Mouse (Mus musculus) layer of hippocampus, adult 9-10 months (tissue): ENCODE data around the gene Zfp14.

Experiments used
- DNase-seq: peaks from one replicate; pipeline ENCODE4 v3.0.0; 2022; ENCODE audit warnings: low spot score

Gene Zfp14

DNA sequence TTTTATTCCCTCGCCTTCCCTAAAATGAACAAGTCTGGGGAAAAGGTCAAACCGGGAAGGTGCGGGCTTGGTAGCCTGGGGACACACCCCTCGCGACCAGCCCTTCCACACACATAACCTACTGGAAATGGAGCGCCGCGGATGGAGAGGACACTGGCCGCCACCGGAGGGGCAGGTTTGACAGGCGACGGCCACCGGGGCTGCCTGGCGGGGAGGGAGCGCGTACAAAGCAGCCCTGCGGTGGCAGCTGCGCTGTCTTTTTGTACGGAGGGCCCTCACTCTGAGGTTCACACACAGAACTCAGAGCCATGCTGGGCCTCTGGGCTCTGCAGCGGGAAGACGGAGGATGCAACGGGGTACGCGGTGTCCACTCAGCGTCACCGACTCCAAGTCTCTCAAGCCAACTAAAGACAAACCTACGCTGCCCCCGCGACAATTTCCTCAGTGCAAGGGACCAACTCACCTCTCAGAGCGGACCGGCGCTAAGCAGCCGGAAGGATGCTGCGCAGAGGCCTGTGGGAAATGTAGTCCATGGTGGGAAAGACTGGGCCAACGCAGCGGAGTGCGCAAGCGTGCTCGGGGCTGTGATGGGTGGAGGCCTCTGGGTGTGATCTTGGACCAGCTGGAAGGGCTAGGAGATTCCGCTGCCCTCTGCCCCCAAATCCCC lies at the start of gene Zfp14:
TSS of gene Zfp14 (minus strand) at position 499 of the 667 bp plus-strand sequence.
- peak; percentile 72 for DNase-seq

GRCm38 (mm10) chr7:30099297-30099696 lies 48.1 kb upstream of the Zfp14 start:
- DNase-seq = peak; percentile 67

DNA sequence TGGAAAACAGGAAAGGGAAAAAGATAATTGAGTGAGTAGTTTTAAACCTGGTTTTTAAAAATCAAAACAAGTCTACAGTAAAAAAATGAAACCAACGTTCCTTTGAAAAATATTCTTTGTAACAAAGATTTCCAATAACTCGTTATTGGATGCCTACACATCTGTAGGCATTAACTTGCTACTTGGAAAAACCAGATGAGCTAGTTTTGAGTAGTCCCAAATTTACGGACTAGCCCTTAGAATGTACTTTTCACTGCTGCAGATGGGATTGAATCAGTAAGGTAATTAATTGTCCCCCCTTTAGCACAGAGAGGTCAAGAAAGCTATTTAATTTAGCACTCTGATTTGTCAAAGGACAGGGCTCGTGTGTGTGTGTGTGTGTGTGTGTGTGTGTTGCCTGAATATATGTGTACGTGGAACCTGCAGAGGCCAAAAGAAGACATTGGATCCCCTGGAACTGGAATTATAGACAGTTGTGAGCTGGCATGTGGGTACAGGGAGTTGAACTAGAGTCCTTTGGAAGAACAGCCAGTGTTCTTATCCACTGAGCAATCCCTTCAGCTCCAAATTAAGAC lies 44.5 kb upstream of the Zfp14 start:
- no peak for DNase-seq

- peak; percentile 97 for DNase-seq
These were observed 43.7 kb upstream of the Zfp14 start, which contains the start of gene Zfp260 for GRCm38 (mm10) chr7:30094646-30095429. Gene Zfp260 (plus strand): TSS chr7:30094777.

- DNase-seq = no peak
These were observed 42.8 kb upstream of the Zfp14 start for GRCm38 (mm10) chr7:30093918-30094415.

DNA sequence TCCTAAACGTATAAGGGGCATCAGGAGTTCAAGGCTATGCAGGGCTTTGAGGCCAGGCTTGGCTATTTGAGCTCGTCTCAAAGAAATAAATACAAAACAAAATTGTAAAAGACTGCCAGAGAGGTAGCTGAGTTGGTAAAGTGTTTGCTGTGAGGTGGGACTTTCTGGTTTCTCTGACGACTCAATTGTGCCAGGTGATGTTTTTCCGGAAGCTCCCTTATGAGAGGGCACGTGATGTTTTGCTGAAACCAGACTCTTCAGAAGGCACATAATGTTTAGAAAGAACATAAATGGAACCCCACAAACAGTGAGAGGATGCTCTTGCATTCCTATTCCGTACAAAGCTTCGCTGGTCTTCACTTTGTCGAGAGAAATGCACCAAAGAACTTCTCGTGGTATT lies 41.5 kb upstream of the Zfp14 start:
- DNase-seq = no peak

- no peak for DNase-seq
These were observed 39.9 kb upstream of the Zfp14 start for GRCm38 (mm10) chr7:30090970-30091585.

DNA sequence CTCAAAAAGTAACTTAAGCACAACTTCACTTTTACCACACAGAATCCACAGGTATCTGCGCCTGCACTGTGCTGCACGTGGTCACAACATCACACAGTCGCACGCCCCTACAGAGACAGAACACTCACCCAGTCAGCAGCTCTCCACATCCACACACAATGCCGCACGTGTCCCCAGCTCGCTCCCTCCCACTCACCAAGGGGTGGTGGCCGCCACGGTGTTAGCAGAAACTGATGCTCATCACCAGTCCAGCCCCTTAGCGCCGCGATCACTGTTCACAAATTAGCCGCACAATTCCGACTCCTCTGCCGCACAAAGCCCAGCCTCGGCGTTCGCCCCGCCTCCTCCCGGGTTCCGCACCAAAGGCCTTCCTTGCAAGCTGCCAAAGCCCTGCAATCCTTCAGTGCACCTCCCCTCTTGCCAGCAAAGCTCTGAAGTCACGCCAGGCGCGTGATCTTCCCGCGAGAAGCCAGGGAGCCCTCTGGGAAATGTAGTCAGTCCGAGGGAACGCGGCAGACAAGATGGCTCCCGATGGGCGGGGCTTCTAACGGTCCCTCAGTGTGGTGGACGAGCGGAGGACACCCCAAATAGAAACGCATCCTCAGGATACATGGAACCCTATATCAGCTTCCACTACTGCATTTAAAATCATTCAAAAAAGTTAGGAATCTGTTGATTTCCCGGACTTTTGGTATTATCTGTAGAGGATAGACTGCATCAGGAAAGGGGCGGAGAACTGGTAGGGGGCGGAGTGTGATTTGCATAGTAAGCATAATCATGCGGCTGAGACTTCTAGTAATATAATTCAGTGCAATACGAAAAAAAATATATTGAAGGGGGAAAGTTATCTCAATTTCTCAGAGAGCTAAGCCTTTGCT lies 39.2 kb upstream of the Zfp14 start, which contains the start of the genes Gm26920 and Zfp566:
TSS of gene Gm26920 (minus strand) at position 319 of the 878 bp plus-strand sequence.
TSS of gene Zfp566 (minus strand) at position 436 of the 878 bp plus-strand sequence.
- DNase-seq = peak; percentile 92

GRCm38 (mm10) chr7:30089405-30089804 lies 38.2 kb upstream of the Zfp14 start:
- DNase-seq = no peak

- DNase-seq = no peak
These were observed 35.3 kb upstream of the Zfp14 start for GRCm38 (mm10) chr7:30086524-30086923.

DNA sequence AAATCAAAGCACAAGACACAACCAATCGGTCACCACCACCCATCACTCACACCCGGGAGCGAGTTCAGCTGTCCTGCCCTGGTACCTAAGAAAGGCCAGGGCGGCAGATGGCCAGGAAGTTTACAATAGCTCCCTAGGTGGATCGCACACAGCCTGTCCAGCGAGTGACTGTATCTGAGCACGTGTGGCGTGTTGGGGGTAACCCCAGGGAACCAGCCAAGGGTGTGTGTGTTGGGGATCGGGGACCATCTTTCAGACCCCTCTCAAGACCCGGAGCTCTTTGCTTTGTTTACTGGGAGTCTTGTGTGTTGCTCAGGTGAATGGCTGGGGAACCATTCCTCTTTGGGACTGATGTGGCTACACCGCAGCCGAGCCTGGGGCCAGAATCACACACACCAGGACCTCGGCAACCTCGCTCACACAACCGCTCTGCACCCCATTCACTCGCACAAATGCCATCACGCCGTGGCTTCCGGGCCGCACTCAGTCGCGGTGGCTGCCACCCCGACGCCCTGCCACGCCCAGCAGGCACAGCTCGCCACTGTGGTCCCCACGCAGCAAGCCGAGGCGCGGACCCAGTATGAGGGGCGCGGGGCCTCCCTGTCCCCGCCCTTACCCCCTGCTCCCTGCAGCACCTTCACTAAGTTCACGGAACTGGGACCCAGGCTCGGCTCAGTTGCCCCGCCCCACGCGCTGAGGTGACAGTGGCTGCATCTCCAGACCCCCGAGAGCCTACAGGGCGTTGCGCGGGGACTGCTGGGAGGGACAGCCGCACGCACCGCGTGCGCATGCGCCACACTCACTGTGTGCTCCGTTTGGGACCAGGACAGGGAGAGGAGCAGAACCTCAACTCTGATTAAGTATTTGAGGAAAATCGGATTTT lies 21.2 kb upstream of the Zfp14 start, which contains the start of gene Zfp82:
TSS of gene Zfp82 (minus strand) at position 755 of the 883 bp plus-strand sequence.
- no peak for DNase-seq

GRCm38 (mm10) chr7:30064622-30065021 lies 13.4 kb upstream of the Zfp14 start:
- no peak for DNase-seq

DNA sequence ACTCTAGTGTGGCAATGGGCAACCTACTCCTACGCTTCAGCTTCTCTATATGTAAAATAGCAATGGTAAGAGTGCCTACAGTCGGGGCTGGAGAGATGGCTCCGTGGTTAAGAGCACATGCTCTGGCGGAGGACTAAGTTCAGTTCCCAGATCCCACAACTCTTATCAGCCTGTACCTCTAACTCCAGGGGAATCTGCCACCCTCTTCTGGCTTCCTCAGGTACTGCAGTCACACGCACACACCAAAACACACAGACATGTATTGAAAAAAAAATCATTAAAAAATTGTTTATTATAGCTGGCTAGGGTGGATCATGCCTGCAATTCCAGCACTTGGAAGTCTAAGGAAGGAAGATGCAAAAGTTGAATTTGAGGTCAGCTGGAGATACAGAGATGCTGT lies 11.3 kb upstream of the Zfp14 start:
- DNase-seq = no peak

GRCm38 (mm10) chr7:30060341-30060740 lies 9.2 kb upstream of the Zfp14 start:
- DNase-seq = no peak

DNA sequence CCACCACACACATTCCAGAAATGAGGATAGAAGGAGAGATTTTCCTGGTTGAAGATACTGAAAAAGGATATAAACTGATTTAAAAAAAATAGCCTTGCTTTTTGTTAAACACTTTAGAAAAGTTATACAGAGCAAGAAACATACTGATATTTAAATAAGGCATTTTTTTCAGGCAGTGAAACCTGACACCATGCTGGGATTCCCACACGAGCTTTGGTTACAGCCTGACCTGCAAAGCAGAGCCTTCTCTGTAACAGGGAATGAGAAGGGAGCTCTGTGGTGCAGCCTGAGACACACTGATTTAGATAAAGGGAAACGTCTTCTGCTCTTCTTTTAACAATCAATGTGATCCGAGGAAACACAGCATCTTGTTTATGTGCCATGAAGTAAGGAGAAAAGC lies 2.4 kb upstream of the Zfp14 start:
- no peak for DNase-seq

- peak; percentile 29 for DNase-seq
These were observed 3.1 kb downstream of the Zfp14 start for GRCm38 (mm10) chr7:30048126-30048525.

DNA sequence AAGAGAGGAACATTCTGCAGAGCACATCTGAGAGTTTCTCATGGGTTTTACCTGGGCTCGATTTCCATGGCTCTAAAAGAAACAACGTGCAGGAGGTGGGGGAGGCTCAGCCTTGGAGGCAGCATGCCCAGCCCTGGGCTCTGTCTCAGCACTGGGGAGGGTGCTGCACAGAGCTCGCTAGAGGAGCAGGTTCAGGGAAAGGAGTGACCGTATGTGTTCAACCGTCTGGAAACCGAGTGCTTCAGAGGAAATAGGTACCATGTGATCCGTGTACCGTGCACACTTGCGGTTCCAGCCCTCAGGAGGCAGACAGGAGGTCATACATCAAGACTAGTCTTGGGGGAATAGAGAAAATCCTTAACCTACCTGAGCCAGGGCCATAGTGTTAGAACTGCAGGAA lies 6.8 kb downstream of the Zfp14 start:
- no peak for DNase-seq

- no peak for DNase-seq
These were observed 16.8 kb downstream of the Zfp14 start for GRCm38 (mm10) chr7:30034331-30034730.

GRCm38 (mm10) chr7:30031379-30031778 lies 19.8 kb downstream of the Zfp14 start:
- DNase-seq = no peak

DNA sequence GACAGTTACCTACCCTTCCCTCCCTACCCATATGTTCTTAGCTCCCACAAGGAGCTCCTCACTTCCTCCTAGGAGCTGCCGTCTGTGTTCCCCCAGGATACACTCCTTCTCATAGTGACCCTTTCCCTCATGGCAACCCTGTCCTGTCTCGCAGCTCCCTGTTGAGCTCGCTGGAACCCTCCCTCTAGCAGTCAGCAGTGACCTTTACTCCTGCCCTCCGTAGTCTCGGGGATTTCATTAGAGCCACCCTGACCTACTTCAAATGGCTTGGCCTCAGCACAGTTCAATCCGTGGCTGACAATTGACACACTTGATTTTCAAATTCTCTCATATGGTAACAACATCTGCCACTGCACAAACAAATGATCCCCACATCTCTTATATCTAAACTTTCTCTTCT lies 20.5 kb downstream of the Zfp14 start:
- no peak for DNase-seq
